In genomic region chr13:52352576-52352975, GRCm38 (mm10) we compare ENCODE assay signal across 9 mouse cellular contexts.
DNase-seq lines count a peak whose midpoint lies in the region; ATAC-seq and TF ChIP-seq lines count a peak whose summit lies in the region.
"Had no signal": no experiment of that assay in that cellular context is flagged by ENCODE, and none has a peak within 500 bp of the region (broad histone marks: within the 10 kb centered on the region; RNA-seq: fewer than 3 reads in every experiment).

No protein-coding gene starts in this region.

- TF ChIP-seq EP300 in stomach, postnatal 0 days (optimal IDR thresholded peaks at IDR 0.05) = no peak

- no peak overlapping the region for H3K4me3 ChIP-seq in intestine, postnatal 0 days (ENCODE audit: low read depth, low read length)
- H3K4me3 ChIP-seq in intestine, embryonic 16.5 days (ENCODE audit: low read length) = no peak overlapping the region
- no peak overlapping the region for H3K4me3 ChIP-seq in embryonic facial prominence, embryonic 10.5 days
- no peak overlapping the region for H3K4me3 ChIP-seq in stomach, postnatal 0 days (ENCODE audit: low read depth, low read length)
- H3K4me3 ChIP-seq: heart, embryonic 15.5 days had no signal

- H3K9me3 ChIP-seq in intestine, postnatal 0 days (ENCODE audit: control insufficient read depth) = no peaks in the 10 kb centered on the region
- peaks cover under 1% of the 10 kb centered on the region for H3K9me3 ChIP-seq in intestine, embryonic 16.5 days (ENCODE audit: control insufficient read depth, low read length)
- H3K9me3 ChIP-seq in embryonic facial prominence, embryonic 10.5 days = 0 out of 2 replicates have a peak, but pooled peaks cover 8% of the 10 kb centered on the region
- 0 out of 2 replicates have a peak, but pooled peaks cover 3% of the 10 kb centered on the region for H3K9me3 ChIP-seq in stomach, postnatal 0 days (ENCODE audit: control insufficient read depth, low read length)
- H3K9me3 ChIP-seq: heart, embryonic 15.5 days had no signal

- no peaks in the 10 kb centered on the region for H3K27me3 ChIP-seq in intestine, postnatal 0 days (replicated peaks; ENCODE audit: control insufficient read depth, insufficient read depth, low read length)
- H3K27me3 ChIP-seq in intestine, embryonic 16.5 days (replicated peaks; ENCODE audit: control insufficient read depth, insufficient read depth, low read length) = no peaks in the 10 kb centered on the region
- no peaks in the 10 kb centered on the region for H3K27me3 ChIP-seq in embryonic facial prominence, embryonic 10.5 days (replicated peaks; ENCODE audit: low read depth, poor library complexity, severe bottlenecking)
- H3K27me3 ChIP-seq in stomach, postnatal 0 days (ENCODE audit: control insufficient read depth, insufficient read depth, low read length) = no peaks in the 10 kb centered on the region
- H3K27me3 ChIP-seq: heart, embryonic 15.5 days had no signal

- WGBS in intestine, postnatal 0 days = 69% methylated on average over 4 of the region's 4 CpGs
- WGBS in intestine, embryonic 16.5 days = 76% methylated on average over 4 of the region's 4 CpGs
- WGBS in embryonic facial prominence, embryonic 10.5 days = 76% methylated on average over 4 of the region's 4 CpGs
- WGBS in stomach, postnatal 0 days = 73% methylated on average over 4 of the region's 4 CpGs

- H3K4me2 ChIP-seq in intestine, postnatal 0 days (replicated peaks; ENCODE audit: low read depth) = no peak overlapping the region
- no peak overlapping the region for H3K4me2 ChIP-seq in intestine, embryonic 16.5 days (ENCODE audit: low read depth, low read length)
- no peak overlapping the region for H3K4me2 ChIP-seq in stomach, postnatal 0 days (replicated peaks; ENCODE audit: low read depth)
- H3K4me2 ChIP-seq: heart, embryonic 15.5 days had no signal

- no peaks in the 10 kb centered on the region for H3K4me1 ChIP-seq in intestine, postnatal 0 days (replicated peaks; ENCODE audit: control insufficient read depth, insufficient read depth, low read length)
- no peaks in the 10 kb centered on the region for H3K4me1 ChIP-seq in intestine, embryonic 16.5 days (ENCODE audit: control insufficient read depth, insufficient read depth, low read length)
- no peaks in the 10 kb centered on the region for H3K4me1 ChIP-seq in embryonic facial prominence, embryonic 10.5 days
- H3K4me1 ChIP-seq in stomach, postnatal 0 days (replicated peaks; ENCODE audit: control insufficient read depth, insufficient read depth) = no peaks in the 10 kb centered on the region
- H3K4me1 ChIP-seq: heart, embryonic 15.5 days had no signal

- peak; percentile 78 for TF ChIP-seq CTCF in intestine, postnatal 0 days (IDR thresholded peaks at IDR 0.05; ENCODE audit: low read depth)
- peak; percentile 75 for TF ChIP-seq CTCF in stomach, postnatal 0 days (IDR thresholded peaks at IDR 0.05; ENCODE audit: low read depth)

- H3K9ac ChIP-seq in intestine, postnatal 0 days (ENCODE audit: low read depth, low read length) = no peak overlapping the region
- no peak overlapping the region for H3K9ac ChIP-seq in intestine, embryonic 16.5 days (ENCODE audit: low read depth, low read length)
- no peak overlapping the region for H3K9ac ChIP-seq in stomach, postnatal 0 days (ENCODE audit: low read length)
- H3K9ac ChIP-seq: heart, embryonic 15.5 days had no signal

- no peaks in the 10 kb centered on the region for H3K36me3 ChIP-seq in intestine, postnatal 0 days (ENCODE audit: control insufficient read depth, insufficient read depth)
- no peaks in the 10 kb centered on the region for H3K36me3 ChIP-seq in intestine, embryonic 16.5 days (ENCODE audit: control insufficient read depth, insufficient read depth, low read length)
- H3K36me3 ChIP-seq in embryonic facial prominence, embryonic 10.5 days (replicated peaks) = no peaks in the 10 kb centered on the region
- H3K36me3 ChIP-seq in stomach, postnatal 0 days (ENCODE audit: control insufficient read depth, insufficient read depth, low read length) = no peaks in the 10 kb centered on the region
- H3K36me3 ChIP-seq: heart, embryonic 15.5 days had no signal

- no peak overlapping the region for H3K27ac ChIP-seq in intestine, postnatal 0 days (ENCODE audit: low read depth, low read length)
- no peak overlapping the region for H3K27ac ChIP-seq in intestine, embryonic 16.5 days (ENCODE audit: low read length)
- no peak overlapping the region for H3K27ac ChIP-seq in embryonic facial prominence, embryonic 10.5 days (replicated peaks)
- no peak overlapping the region for H3K27ac ChIP-seq in stomach, postnatal 0 days (replicated peaks)
- H3K27ac ChIP-seq: heart, embryonic 15.5 days; macrophage had no signal

- no peak for ATAC-seq in intestine, postnatal 0 days
- ATAC-seq in intestine, embryonic 16.5 days = no peak
- ATAC-seq in stomach, postnatal 0 days (ENCODE audit: low FRiP score, low TSS enrichment) = no peak
- ATAC-seq in erythroid progenitor cell, adult 5-6 weeks (replicated peaks; ENCODE audit: low FRiP score, poor library complexity, severe bottlenecking) = no peak

- peak; percentile 64 to 65 for DNase-seq in B cell, adult 2 months
- peak; percentile 59 for DNase-seq in ES-CJ7 (ENCODE audit: low read depth, low spot score)
- peak; percentile 42 for DNase-seq in embryonic facial prominence, embryonic 10.5 days (ENCODE audit: low spot score)
- DNase-seq in stomach, postnatal 0 days (ENCODE audit: low spot score) = no peak
